Mouse (Mus musculus) embryonic facial prominence, embryonic 10.5 days (tissue): ENCODE results near the gene Myo1h. TPM values are rescaled to one million over a fixed set of nuclear protein-coding genes. Genes with fewer than 3 reads are reported as not detected.

Source experiments
- DNase-seq: peaks from one replicate; pipeline ENCODE4 v3.0.0-alpha.2; 2017; ENCODE audit warnings: low spot score
- H3K27ac ChIP-seq: fragments of 300-500 bp; sonication (generic); replicated peaks from 2 replicates; pipeline ENCODE4 v1.5.1; 2016; ENCODE audit warnings: mild to moderate bottlenecking
- H3K27me3 ChIP-seq: fragments of 300-500 bp; sonication (generic); replicated peaks from 2 replicates; pipeline ENCODE4 v1.6.1; 2016; ENCODE audit warnings: low read depth, mild to moderate bottlenecking; ENCODE audit not compliant: poor library complexity, severe bottlenecking
- H3K36me3 ChIP-seq: fragments of 300-500 bp; sonication (generic); replicated peaks from 2 replicates; pipeline ENCODE4 v1.6.1; 2016; ENCODE audit warnings: mild to moderate bottlenecking, moderate library complexity
- H3K4me1 ChIP-seq: fragments of 300-500 bp; sonication (generic); 2 replicates; pipeline ENCODE4 v1.6.1; 2016
- H3K4me3 ChIP-seq: fragments of 300-500 bp; sonication (generic); 2 replicates; pipeline ENCODE4 v1.5.1; 2016; ENCODE audit warnings: mild to moderate bottlenecking, moderate library complexity
- H3K9me3 ChIP-seq: fragments of 300-500 bp; sonication (generic); 2 replicates; pipeline ENCODE4 v1.6.1; 2016; ENCODE audit warnings: mild to moderate bottlenecking
- WGBS: fragments of 180-500 bp; shearing (Covaris S2); methylation state at CpG from one replicate; pipeline ENCODE4 v1.1.7; 2016; 5-methylcytosine and 5-hydroxymethylcytosine counted together
- polyA plus RNA-seq: library from polyadenylated mRNA; unstranded; fragments of >200 nt; fragmentation: Nextera tagmentation; extraction: Ambion mirVana; gene quantifications from 2 replicates; pipeline ENCODE4 v1.2.1, GENCODE M21; 2016

The Myo1h gene
- 0.94 and 1.2 TPM in 2 replicates for polyA plus RNA-seq

DNA sequence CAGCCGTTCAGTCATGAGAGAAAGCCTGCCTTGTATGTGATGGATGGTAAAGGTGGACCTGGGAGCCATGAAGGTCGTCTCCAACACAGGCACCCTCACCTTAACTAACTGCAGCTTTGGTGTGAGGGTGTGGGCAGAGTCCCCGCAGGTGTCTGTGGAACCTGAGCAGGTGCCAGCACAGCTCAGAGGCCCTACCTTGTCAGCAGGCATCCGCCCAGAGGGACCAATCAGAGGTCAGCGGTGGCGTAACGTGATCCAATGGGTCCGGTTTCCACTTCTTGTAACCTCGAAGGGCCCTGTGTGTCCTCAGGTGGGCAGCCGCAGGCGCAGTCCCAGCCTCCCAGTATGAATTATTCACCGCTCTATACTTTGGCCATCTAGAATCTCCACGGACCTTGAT lies at the start of gene Myo1h:
Myo1h (plus strand) TSS at position 293 of the 400 bp plus-strand sequence.
- Histone ChIP-seq H3K9me3 (no peaks in the 10 kb centered on the region), H3K27ac (0 out of 2 replicates have a peak within 1 kb of the TSS, but pooled peaks have one; percentile 51), H3K4me1 (peaks cover 40% of the 10 kb centered on the region), H3K27me3 (peaks cover 29% of the 10 kb centered on the region; the same call in 1 of the 2 replicates), H3K36me3 (no peaks in the 10 kb centered on the region), H3K4me3 (peak within 1 kb of the TSS; percentile 23; the same call in 1 of the 2 replicates)
- peak; percentile 32 for DNase-seq
- 36% methylated on average over 13 of the region's 13 CpGs for WGBS

GRCm38 (mm10) chr5:114239737-114240136 lies 49.2 kb upstream of the Myo1h start:
- Histone ChIP-seq H3K27me3 (peaks cover 17% of the 10 kb centered on the region; the same call in 1 of the 2 replicates), H3K4me1 (peaks cover 19% of the 10 kb centered on the region), H3K9me3 (no peaks in the 10 kb centered on the region), H3K27ac (no peak overlapping the region), H3K36me3 (no peaks in the 10 kb centered on the region), H3K4me3 (no peak overlapping the region)
- no peak for DNase-seq
- 53% methylated on average over 14 of the region's 14 CpGs for WGBS

DNA sequence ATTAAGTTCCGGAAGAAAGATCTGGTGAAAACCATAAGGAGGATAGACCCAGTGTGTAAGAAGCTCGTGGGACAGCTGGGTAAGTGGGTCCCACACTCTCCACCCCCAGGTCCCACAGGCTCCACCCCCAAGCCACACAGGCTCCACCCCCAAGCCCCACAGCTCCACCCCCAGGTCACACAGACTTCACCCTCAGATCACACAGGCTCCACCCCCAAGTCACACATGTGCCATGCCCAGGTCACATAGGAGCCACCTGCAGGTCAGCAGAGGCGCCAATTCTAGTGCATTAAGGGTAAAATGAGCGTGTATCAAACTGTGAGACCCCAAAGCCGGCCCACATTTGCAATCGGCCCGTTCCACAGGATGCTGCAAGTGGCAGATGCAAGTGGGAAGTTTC lies 42.5 kb upstream of the Myo1h start:
- H3K27me3 ChIP-seq: peaks cover 9% of the 10 kb centered on the region; the same call in 1 of the 2 replicates
- H3K36me3 ChIP-seq: no peaks in the 10 kb centered on the region
- H3K27ac ChIP-seq: no peak overlapping the region
- no peak overlapping the region for H3K4me3 ChIP-seq
- no peak for DNase-seq
- H3K9me3 ChIP-seq: no peaks in the 10 kb centered on the region
- H3K4me1 ChIP-seq: peaks cover 13% of the 10 kb centered on the region
- WGBS: 78% methylated on average over 7 of the region's 7 CpGs

- H3K36me3 ChIP-seq: no peaks in the 10 kb centered on the region
- H3K4me1 ChIP-seq: peaks cover 13% of the 10 kb centered on the region
- WGBS: 20% methylated on average over 14 of the region's 14 CpGs
- no peaks in the 10 kb centered on the region for H3K9me3 ChIP-seq
- H3K4me3 ChIP-seq: peak overlapping the region; percentile 42
- DNase-seq: peak; percentile 87
- peak overlapping the region; percentile 77 for H3K27ac ChIP-seq
- H3K27me3 ChIP-seq: peaks cover 9% of the 10 kb centered on the region; the same call in 1 of the 2 replicates
Measured at GRCm38 (mm10) chr5:114248174-114248589, 40.8 kb upstream of the Myo1h start.

GRCm38 (mm10) chr5:114259495-114259894 lies 29.5 kb upstream of the Myo1h start:
- H3K9me3 ChIP-seq: no peaks in the 10 kb centered on the region
- H3K4me3 ChIP-seq: no peak overlapping the region
- H3K27me3 ChIP-seq: peaks cover 22% of the 10 kb centered on the region
- H3K27ac ChIP-seq: no peak overlapping the region
- no peaks in the 10 kb centered on the region for H3K36me3 ChIP-seq
- no peak for DNase-seq
- WGBS: 85% methylated on average over 10 of the region's 10 CpGs
- peaks cover 22% of the 10 kb centered on the region for H3K4me1 ChIP-seq

- no peak for DNase-seq
- Histone ChIP-seq H3K27me3 (peaks cover 13% of the 10 kb centered on the region), H3K36me3 (no peaks in the 10 kb centered on the region), H3K27ac (no peak overlapping the region), H3K4me1 (peaks cover 24% of the 10 kb centered on the region), H3K9me3 (no peaks in the 10 kb centered on the region), H3K4me3 (no peak overlapping the region)
Measured at GRCm38 (mm10) chr5:114261494-114261893, 27.5 kb upstream of the Myo1h start.

DNA sequence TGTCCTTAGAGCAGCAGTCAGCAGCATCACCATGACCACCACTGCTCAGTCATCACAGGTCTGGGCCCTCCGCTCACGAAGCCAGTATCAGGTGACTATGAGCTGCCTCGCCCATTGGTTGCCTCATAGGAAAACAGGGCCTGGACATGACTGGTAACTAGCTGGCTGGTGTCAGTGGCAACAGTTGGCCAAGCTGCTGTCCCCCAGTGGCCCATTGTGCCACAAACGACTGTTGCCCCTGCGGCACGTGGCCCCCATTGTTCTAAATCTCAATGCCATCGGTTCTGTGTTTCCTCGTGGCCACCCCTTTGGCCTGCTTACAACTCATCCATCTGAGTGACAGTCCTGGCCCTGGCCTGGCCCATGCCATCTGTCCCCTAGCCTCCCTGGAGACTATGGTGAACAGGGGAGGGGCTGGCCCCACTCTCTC lies 24.9 kb upstream of the Myo1h start:
- no peaks in the 10 kb centered on the region for H3K9me3 ChIP-seq
- WGBS: 81% methylated on average over 8 of the region's 8 CpGs
- H3K36me3 ChIP-seq: no peaks in the 10 kb centered on the region
- H3K4me1 ChIP-seq: peaks cover 31% of the 10 kb centered on the region
- H3K27me3 ChIP-seq: peaks cover 34% of the 10 kb centered on the region
- no peak for DNase-seq
- H3K27ac ChIP-seq: peak overlapping the region; percentile 48; the same call in 1 of the 2 replicates
- no peak overlapping the region for H3K4me3 ChIP-seq

GRCm38 (mm10) chr5:114264791-114265190 lies 24.2 kb upstream of the Myo1h start:
- 88% methylated on average over 8 of the region's 8 CpGs for WGBS
- DNase-seq: no peak
- Histone ChIP-seq H3K27ac (no peak overlapping the region), H3K9me3 (no peaks in the 10 kb centered on the region), H3K27me3 (peaks cover 42% of the 10 kb centered on the region), H3K4me3 (no peak overlapping the region), H3K36me3 (no peaks in the 10 kb centered on the region), H3K4me1 (peaks cover 35% of the 10 kb centered on the region)

- H3K9me3 ChIP-seq: no peaks in the 10 kb centered on the region
- H3K27me3 ChIP-seq: peaks cover 80% of the 10 kb centered on the region
- 53% methylated on average over 7 of the region's 7 CpGs for WGBS
- H3K27ac ChIP-seq: no peak overlapping the region
- no peak for DNase-seq
- H3K36me3 ChIP-seq: no peaks in the 10 kb centered on the region
- no peak overlapping the region for H3K4me3 ChIP-seq
- H3K4me1 ChIP-seq: peaks cover 62% of the 10 kb centered on the region
Measured at GRCm38 (mm10) chr5:114268646-114269045, 20.3 kb upstream of the Myo1h start.

DNA sequence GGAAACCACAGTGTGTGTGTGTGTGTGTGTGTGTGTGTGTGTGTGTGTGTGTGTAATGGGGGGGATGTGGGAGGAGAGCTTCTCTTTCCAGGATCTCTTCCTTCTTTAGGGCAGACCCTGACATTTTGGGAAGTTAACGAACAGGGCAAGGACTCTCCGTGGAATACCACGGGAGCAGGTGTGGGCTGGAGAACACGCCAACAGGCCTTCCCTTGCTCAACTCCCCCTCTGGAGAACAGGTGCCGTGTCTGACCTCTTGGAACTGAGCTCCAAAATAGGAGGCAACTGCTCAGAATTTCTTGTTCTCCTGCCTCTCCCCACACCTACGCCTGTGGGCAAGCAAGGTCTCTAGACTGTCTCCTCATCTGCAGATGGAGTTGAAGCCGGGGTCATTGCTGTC lies 19.5 kb upstream of the Myo1h start:
- Histone ChIP-seq H3K4me3 (no peak overlapping the region), H3K9me3 (no peaks in the 10 kb centered on the region), H3K27me3 (peaks cover 82% of the 10 kb centered on the region), H3K36me3 (no peaks in the 10 kb centered on the region), H3K4me1 (peaks cover 62% of the 10 kb centered on the region), H3K27ac (no peak overlapping the region)
- DNase-seq: no peak
- WGBS: 70% methylated on average over 7 of the region's 7 CpGs

- DNase-seq: no peak
- Histone ChIP-seq H3K27ac (no peak overlapping the region), H3K4me1 (peaks cover 62% of the 10 kb centered on the region), H3K36me3 (no peaks in the 10 kb centered on the region), H3K4me3 (no peak overlapping the region), H3K27me3 (peaks cover 85% of the 10 kb centered on the region), H3K9me3 (no peaks in the 10 kb centered on the region)
- 21% methylated on average over 12 of the region's 12 CpGs for WGBS
Measured at GRCm38 (mm10) chr5:114269984-114270383, 19.0 kb upstream of the Myo1h start.

DNA sequence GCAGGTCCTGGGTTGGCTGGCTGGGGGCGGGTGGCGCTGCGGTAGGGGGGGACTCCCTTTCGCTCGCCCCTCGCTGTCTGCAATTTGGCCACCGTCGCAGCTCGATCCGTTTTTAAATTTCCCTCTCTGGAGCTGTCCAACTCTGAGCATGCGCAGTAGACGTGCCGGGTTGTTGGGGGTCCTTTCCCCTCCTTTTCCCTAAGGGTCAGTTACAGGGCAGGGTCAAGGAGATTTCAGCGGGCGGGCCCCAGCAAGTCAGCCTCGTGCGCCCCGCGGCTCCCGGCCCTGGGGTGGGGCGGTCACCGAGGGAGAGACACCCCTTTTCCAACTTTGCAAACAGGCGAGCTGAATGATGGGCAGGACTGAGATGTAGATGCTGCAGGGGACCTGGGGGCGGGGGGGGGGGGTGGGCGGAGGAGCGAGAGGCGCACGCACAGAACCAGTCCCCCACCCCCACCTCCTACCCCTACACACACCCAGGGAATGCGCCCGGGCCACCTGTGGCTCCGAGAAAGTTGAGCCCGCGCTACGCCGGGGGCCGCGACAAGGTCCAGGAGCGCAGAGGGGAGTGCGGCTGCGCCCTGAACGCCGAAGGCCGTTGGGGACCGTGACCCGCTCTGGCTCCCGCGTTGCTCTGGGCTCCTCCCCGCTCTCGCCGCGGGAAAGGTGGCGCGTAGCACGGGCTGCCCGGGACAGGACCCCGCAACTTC lies 15.1 kb upstream of the Myo1h start, which contains the start of gene Foxn4:
Foxn4 (minus strand) TSS at position 115 of the 710 bp plus-strand sequence.
- Histone ChIP-seq H3K4me1 (peaks cover 66% of the 10 kb centered on the region), H3K9me3 (no peaks in the 10 kb centered on the region), H3K27ac (peak within 1 kb of the TSS; percentile 51), H3K4me3 (peak within 1 kb of the TSS; percentile 62), H3K27me3 (peaks cover 100% of the 10 kb centered on the region), H3K36me3 (no peaks in the 10 kb centered on the region)
- DNase-seq: peak; percentile 67
- under 1% methylated on average over 56 of the region's 56 CpGs for WGBS

GRCm38 (mm10) chr5:114275339-114275738 lies 13.6 kb upstream of the Myo1h start:
- no peak overlapping the region for H3K4me3 ChIP-seq
- H3K4me1 ChIP-seq: peaks cover 57% of the 10 kb centered on the region
- DNase-seq: no peak
- no peak overlapping the region for H3K27ac ChIP-seq
- peaks cover 97% of the 10 kb centered on the region for H3K27me3 ChIP-seq
- H3K9me3 ChIP-seq: no peaks in the 10 kb centered on the region
- 12% methylated on average over 8 of the region's 8 CpGs for WGBS
- no peaks in the 10 kb centered on the region for H3K36me3 ChIP-seq
